Mouse (Mus musculus) urinary bladder, postnatal 25 days (tissue): ENCODE results near the gene Rai2.

Source experiments
- DNase-seq: peaks from one replicate; pipeline ENCODE4 v3.0.0; 2022; ENCODE audit warnings: low spot score

The Rai2 gene

GRCm38 (mm10) chrX:161716865-161717763 lies at the start of gene Rai2:
TSS of gene Rai2 (plus strand) at chrX:161717069.
- DNase-seq: no peak

GRCm38 (mm10) chrX:161689336-161689735 lies 27.5 kb upstream of the Rai2 start:
- DNase-seq: no peak

GRCm38 (mm10) chrX:161716503-161716864 lies 385 bp upstream of the Rai2 start:
- no peak for DNase-seq

GRCm38 (mm10) chrX:161717764-161718382 lies 1.0 kb downstream of the Rai2 start:
- no peak for DNase-seq

- DNase-seq: no peak
Measured at GRCm38 (mm10) chrX:161718548-161718947, 1.7 kb downstream of the Rai2 start.

GRCm38 (mm10) chrX:161721082-161721481 lies 4.2 kb downstream of the Rai2 start:
- no peak for DNase-seq

GRCm38 (mm10) chrX:161723391-161723808 lies 6.5 kb downstream of the Rai2 start:
- no peak for DNase-seq

GRCm38 (mm10) chrX:161726257-161726656 lies 9.4 kb downstream of the Rai2 start:
- no peak for DNase-seq

- no peak for DNase-seq
Measured at GRCm38 (mm10) chrX:161728507-161728906, 11.6 kb downstream of the Rai2 start.

- DNase-seq: no peak
Measured at GRCm38 (mm10) chrX:161730026-161730425, 13.2 kb downstream of the Rai2 start.

GRCm38 (mm10) chrX:161731859-161732258 lies 15.0 kb downstream of the Rai2 start:
- DNase-seq: no peak

GRCm38 (mm10) chrX:161733581-161734309 lies 16.9 kb downstream of the Rai2 start:
- DNase-seq: no peak

- no peak for DNase-seq
Measured at GRCm38 (mm10) chrX:161734310-161734676, 17.4 kb downstream of the Rai2 start.

GRCm38 (mm10) chrX:161739374-161739773 lies 22.5 kb downstream of the Rai2 start:
- no peak for DNase-seq

- no peak for DNase-seq
Measured at GRCm38 (mm10) chrX:161743080-161743479, 26.2 kb downstream of the Rai2 start.

GRCm38 (mm10) chrX:161745296-161745695 lies 28.4 kb downstream of the Rai2 start:
- no peak for DNase-seq

- no peak for DNase-seq
Measured at GRCm38 (mm10) chrX:161747337-161747736, 30.5 kb downstream of the Rai2 start.

- no peak for DNase-seq
Measured at GRCm38 (mm10) chrX:161753514-161753913, 36.6 kb downstream of the Rai2 start.

- DNase-seq: no peak
Measured at GRCm38 (mm10) chrX:161776321-161776962, 59.6 kb downstream of the Rai2 start.

GRCm38 (mm10) chrX:161780321-161781034 lies 63.6 kb downstream of the Rai2 start:
- DNase-seq: no peak

GRCm38 (mm10) chrX:161790182-161790581 lies 73.3 kb downstream of the Rai2 start:
- DNase-seq: no peak

- peak; percentile 14 for DNase-seq
Measured at GRCm38 (mm10) chrX:161826186-161826585, 109.3 kb downstream of the Rai2 start.
